ENCODE assay signal across 8 mouse cellular contexts in the genomic region with DNA sequence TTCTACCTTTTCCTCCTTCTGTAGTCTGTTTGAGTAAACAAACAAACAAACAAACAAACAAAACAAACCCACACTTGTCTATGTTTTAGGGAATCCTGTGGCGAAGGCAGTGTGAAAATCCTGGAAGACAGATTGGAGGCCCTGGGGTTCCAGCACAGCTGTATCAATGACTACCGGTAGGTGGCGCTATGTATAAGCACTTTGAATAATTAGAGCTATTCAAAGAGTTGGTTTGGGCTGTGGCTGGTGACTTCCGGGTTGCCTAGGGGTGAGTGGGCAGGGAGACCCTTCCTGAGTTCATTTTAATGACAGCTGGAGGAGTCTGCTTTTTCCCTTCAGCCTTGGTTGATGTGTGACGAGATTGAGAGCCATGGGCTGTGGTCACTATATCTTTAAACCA. TPM values are rescaled to one million over a fixed set of nuclear protein-coding genes. Genes with fewer than 3 reads are reported as not detected.
DNase-seq lines count a peak whose midpoint lies in the region; ATAC-seq lines count a peak whose summit lies in the region.

No protein-coding gene starts in this region.

- ATAC-seq in frontal cortex, adult (ENCODE audit: low TSS enrichment) = peak; percentile 80

- DNase-seq in frontal cortex, postnatal 10 days (ENCODE audit: low spot score in 2 of 2) = no peak
- peak; percentile 18 for DNase-seq in ovary, postnatal 36 days (ENCODE audit: low spot score)
- DNase-seq in ovary, postnatal 10 days (ENCODE audit: low spot score) = no peak
- peak; percentile 24 for DNase-seq in cerebellum, adult 11 months
- peak; percentile 79 for DNase-seq in induced T-regulatory cell, adult 2 months (ENCODE audit: low read depth)
- DNase-seq in lung, postnatal 36 days = peak; percentile 80
- peak; percentile 50 for DNase-seq in thymus, postnatal 0 days (ENCODE audit: low spot score)

RNA-seq across cellular contexts. Expression of a gene that starts 15.9 kb away (rescaled TPM):
- polyA plus RNA-seq in thymus, postnatal 0 days (2015; fragmentation: Nextera tagmentation; extraction: Ambion mirVana) = 62.4 and 63.8 TPM in 2 replicates

RNA-seq across cellular contexts. Expression of a gene that starts 18.7 kb away (rescaled TPM):
- 7.2 and 7.4 TPM in 2 replicates for polyA plus RNA-seq in thymus, postnatal 0 days (2015; fragmentation: Nextera tagmentation; extraction: Ambion mirVana)

RNA-seq across cellular contexts. Expression of a gene that starts 31.0 kb away (rescaled TPM):
- 4.6 and 5.0 TPM in 2 replicates for polyA plus RNA-seq in thymus, postnatal 0 days (2015; fragmentation: Nextera tagmentation; extraction: Ambion mirVana)

Comparison
In these comparisons a context has a peak if more than half of its experiments do, and no peak if none do; other contexts are left out.
1. DNase-seq: peak in ovary, postnatal 36 days (single experiment), cerebellum, adult 11 months (single experiment), induced T-regulatory cell, adult 2 months (single experiment), lung, postnatal 36 days (single experiment) and thymus, postnatal 0 days (single experiment); none in frontal cortex, postnatal 10 days (0 of 2) and ovary, postnatal 10 days (single experiment).